Mouse (Mus musculus): ENCODE measurements around the gene Cyld. TPM values are rescaled to one million over a fixed set of nuclear protein-coding genes. Genes with fewer than 3 reads are reported as not detected.
"Not testable (repeated sequence)": the region's sequence is repeated elsewhere in the genome, so short reads cannot be mapped to it uniquely, and the experiment has no call there.

The Cyld gene
- total RNA-seq, 2 experiments from 2014 or later: 73.8 to 85.9 TPM

DNA sequence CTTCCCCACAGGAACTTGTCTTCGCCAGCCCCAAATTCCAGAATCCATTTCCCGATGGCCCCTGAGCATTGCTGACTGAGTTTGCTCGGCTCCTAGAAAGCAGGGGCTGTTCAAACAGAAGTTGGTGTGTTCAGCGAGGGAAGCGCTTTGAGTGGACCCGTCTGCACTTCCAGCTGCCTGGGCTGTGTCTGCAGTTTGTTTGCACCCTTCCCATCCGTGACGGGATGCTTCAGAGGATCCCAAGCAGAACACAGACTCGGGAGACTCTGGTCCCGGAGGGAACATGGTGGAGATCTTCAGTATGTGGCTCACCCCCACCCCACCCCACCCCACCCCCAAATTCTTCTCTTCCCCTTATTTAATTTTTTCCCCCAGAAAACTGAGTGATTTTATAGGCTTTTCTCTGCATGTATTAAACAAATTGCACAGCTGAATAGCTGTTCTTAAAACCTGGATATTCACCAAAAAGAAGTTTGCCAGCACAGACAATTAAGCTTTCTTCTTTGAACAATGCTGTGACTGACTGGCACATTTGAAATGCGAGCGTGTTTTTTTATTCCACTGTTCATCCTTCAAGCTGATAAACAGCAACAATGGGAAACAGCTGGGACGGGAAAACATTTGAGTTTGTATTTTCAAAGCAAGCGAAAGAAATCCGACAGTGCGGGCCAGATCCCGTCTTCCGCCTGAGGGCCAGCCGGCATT is 77.9 kb downstream of the Cyld start:
- DNase-seq (ENCODE audit: low spot score in 2 of 2): no peak
- intact Hi-C loops (cut with DNase I): no loop called here

DNA sequence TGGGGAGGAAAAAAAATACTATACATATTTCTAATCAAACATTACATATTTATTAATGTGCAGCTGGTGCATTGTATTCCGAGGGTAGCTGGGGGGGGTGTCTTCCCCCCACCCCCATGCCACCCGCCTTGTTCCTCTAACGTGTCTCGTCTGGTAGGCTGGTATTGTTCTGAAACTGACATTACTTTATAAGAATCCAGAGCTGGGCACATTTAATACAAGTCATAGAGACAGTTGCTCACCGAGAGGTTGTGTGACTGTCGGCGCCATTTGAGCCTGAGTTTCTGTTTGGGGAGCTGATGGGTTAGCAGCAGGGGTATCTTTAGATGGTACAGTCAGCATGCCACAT is 78.4 kb downstream of the Cyld start:
- DNase-seq (ENCODE audit: low spot score in 2 of 2): no peak
- intact Hi-C loops (cut with DNase I): no loop called here

DNA sequence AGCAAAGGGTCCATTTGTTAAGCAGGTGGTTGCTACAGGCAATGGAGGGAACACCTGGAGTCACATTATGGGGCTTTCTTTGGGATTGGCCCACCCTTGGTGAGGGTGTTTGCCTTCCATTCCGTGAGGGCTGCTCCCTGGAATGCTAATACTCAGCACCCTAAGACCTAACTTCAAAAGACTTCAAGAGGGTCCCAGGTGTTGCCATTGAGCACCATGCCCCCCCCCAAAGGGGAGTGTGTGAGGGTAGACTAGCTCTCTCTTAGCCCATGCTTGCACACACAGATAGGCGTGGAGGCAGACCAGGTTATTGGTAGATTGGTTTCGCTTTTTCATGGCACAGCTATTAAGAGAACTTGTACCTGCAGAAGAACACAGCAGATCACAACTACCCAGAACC is 83.3 kb downstream of the Cyld start:
- intact Hi-C loops (cut with DNase I): no loop called here
- DNase-seq (ENCODE audit: low spot score in 2 of 2): no peak

DNA sequence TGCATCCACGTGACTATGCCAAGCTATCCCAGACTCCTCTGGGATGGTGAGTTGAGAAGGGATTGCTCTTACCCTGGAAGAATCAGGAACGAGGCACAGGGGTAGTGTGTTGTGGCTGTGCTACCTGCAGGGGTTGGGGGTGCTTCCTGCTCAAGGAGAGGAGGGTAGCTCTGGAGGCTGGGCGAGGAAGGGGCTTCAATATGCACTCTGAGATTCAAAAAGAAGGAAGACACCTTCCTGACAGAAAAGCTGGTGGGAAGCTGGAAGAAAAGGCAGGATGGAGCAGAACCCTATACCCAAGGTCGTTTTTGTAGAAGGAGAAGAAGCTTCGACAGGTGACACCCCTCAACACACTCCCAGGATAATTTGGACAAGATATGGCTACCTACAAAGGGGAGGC is 84.5 kb downstream of the Cyld start:
- no peak for DNase-seq (ENCODE audit: low spot score in 2 of 2)
- intact Hi-C loops (cut with DNase I): no loop called here

DNA sequence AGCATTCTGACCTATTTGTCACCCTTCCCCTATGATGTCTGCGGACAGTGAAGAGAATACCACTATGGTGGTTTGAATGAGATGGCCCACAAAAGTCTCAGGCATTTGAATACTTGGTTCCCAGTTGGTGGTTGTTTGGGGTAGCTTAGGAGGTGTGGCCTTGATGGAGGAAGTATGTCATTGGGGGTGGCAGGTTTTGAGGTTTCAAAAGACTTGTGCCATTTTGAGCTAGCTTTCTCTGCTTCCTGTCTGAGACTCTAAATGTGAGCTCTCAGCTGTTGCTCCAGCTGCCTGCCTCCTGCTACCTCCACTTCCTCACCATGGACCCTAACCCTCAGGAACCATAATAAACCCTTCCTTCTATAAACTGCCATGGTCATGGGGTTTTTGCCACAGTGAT is 86.9 kb downstream of the Cyld start:
- intact Hi-C loops (cut with DNase I): no loop called here
- DNase-seq (ENCODE audit: low spot score in 2 of 2): no peak

DNA sequence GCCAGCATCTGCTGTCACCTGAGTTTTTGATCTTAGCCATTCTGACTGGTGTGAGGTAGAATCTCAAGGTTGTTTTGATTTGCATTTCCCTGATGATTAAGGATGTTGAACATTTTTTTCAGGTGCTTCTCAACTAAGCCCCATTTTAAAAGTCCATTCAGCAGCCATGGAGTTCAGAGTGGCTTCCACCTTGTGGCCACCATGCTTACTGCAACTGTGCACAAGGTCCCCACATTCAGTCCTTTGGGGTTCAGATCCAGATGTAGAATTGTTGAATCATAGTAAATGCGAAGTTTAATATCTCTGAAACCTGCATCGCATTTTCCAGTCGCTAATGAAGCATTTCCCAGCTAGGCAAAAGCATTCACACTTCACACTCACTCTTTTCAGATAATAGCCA is 91.5 kb downstream of the Cyld start:
- DNase-seq (ENCODE audit: low spot score in 2 of 2); intact Hi-C loops (cut with DNase I): not testable (repeated sequence)

DNA sequence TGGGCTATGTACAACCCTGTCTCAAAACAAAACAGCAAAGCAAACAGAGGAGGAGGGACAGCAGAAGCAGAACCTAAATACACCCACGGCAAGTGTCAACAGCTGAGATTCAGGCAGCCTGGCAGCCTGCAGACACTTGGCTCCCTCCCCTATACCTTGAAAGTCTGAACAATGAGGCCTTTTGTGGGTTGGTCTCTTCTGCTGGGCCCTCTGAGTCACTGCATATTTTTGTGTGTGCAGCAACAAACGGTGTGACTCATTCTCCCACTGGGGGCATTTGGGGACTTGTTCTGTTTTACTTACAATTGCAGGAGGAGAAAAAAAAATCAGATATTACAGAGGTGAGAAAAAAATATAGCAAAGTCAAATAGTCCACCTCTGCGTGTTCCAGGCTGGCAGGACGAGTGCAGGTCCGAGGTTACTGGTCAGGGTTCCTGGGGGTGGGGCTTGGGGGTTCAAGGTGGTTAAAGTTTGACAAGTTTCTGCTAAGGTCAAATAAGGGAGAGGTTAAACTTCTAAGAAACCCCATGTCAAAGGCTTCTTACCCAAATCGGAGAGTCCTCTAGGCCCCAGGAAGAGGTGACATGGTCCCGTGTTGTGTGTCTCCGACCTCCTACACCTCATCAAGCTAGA is 96.0 kb downstream of the Cyld start:
- peak; percentile 31 to 78 for DNase-seq (ENCODE audit: low spot score in 2 of 2)
- intact Hi-C loops (cut with DNase I): loop anchor here (10.0 kb wide), 2 partner anchors 782 to 992 kb away; no protein-coding TSS in a partner anchor

DNA sequence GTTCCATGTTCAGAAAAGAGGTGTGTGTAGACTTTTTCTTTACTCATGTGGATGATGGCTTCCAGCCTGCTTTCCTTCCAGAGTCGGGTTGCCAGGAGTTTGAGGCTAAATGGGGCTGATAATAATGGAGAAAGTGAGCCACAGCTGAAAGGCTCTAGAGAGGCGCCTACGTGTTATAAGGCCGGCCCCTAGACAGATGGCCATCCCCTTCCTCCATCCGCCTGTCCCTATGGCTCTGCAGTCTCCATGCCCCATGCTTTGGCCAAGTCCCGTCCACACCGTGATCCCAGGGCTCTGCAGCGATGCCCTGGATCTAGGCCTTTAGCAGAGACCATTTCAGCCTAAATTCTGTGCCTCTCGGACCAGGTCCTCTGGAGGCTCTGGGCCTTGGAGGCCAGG is 96.5 kb downstream of the Cyld start:
- no peak for DNase-seq (ENCODE audit: low spot score in 2 of 2)
- intact Hi-C loops (cut with DNase I): loop anchor here (10.0 kb wide), 2 partner anchors 781 to 991 kb away; no protein-coding TSS in a partner anchor

DNA sequence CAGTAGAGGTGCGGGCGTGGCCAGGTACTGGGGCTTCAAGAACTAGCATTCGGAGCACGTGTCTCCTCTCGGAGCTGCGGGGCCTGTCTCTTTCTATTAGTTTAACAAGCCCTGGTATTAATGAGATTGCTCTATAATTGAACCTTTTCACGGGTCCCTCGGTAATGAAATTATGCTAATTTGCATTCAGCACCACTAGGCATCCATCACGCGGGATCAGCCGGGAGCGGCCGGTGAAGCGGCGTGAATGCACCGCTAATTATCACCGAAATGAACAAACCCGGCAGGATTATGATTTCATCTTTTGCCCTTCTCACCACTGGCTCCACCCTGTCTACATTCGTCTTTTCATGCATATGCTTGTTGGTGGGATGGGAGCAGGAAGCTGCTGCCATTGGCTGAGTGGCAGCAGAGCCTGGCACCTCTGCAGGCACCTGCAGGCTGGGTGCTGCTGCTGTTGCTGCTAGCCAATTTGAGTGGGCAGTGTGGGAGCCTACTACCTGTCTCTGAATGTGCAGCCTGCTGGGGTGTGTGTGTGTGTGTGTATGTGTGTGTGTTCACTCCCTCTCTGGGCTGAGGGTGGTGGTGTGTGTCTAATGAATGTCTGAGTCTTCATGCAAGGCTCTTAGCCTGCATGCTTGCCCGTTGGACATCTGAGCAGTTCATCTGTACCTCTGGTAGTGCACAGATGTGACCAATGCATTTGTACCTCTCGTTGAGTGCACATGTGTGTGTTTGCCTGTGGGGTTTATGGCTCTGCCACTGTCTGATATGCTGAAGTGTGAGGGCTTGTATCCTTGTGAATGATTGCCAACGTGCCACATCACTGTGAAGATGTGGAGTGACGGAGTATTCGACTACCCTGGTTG is 97.2 kb downstream of the Cyld start:
- intact Hi-C loops (cut with DNase I): loop anchor here (10.0 kb wide), 2 partner anchors 781 to 991 kb away; no protein-coding TSS in a partner anchor
- peak in 1 of 2 experiments; percentile 44 for DNase-seq (ENCODE audit: low spot score in 2 of 2)

DNA sequence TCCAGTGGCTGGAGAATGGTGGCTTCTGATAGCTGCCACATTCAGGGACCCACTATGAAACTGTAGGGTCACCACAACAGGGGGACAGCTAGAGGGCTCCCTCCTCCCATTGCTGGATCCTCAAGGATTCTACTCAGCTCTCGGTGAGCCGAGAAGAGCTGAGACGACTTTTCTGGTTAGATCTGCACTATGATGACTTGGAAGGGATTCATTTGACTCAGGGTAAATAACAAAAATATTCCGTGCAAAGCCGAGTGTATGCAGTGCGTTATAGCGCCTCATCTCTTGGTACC is 97.7 kb downstream of the Cyld start:
- DNase-seq (ENCODE audit: low spot score in 2 of 2): peak; percentile 20 to 22
- intact Hi-C loops (cut with DNase I): loop anchor here (10.0 kb wide), 2 partner anchors 780 to 990 kb away; no protein-coding TSS in a partner anchor

DNA sequence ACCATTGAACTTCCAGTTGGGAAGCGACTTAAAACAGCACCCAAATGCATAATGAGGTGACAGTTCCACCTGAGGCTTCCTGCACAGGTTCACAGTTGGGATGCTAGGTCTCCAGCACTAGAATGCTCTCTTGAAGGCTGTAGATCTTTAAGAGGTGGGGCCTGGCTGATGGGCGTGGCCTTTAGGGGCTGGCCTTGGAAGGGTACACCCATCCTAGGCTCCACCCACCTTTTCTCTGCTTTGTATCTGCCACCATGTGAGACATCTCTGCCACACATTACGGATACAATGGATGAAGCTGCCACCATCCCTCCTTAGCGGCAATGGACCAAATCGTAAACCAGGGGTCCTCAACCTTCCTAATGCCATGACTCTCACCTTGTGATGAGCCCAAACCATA is 99.1 kb downstream of the Cyld start:
- DNase-seq (ENCODE audit: low spot score in 2 of 2): no peak
- intact Hi-C loops (cut with DNase I): loop anchor here (10.0 kb wide), 2 partner anchors 779 to 989 kb away; no protein-coding TSS in a partner anchor

DNA sequence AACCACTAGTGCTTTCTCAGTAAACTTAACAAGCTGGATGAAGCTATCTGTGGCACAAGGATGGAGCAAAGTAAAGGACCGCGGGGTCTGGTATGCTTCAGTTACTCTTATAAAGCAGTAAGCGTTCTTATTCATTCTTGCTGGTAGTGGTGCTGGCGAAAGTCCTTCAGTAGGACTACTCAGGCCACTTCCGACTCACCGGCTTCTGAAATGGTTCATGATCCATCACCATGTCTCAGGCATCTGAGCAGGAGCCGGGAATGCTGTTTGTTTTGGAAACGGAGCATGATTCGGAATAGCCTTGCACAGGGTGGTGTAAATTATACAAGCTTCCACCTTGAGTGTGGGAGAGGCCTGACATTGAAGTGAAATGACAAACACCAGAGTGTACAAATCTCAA is 99.8 kb downstream of the Cyld start:
- intact Hi-C loops (cut with DNase I): loop anchor here (10.0 kb wide), 2 partner anchors 778 to 988 kb away; no protein-coding TSS in a partner anchor

More for the DNA sequence above, 99.8 kb downstream of the Cyld start:
- no peak for DNase-seq (ENCODE audit: low spot score in 2 of 2)

Other genes starting within 250 kb of the Cyld start
- 10 to 100 TPM; 19.7 to 25.5 TPM for gene Nkd1, start 175.7 kb upstream of the Cyld start, total RNA-seq (2021)
- 1 to 10 TPM; 1.8 to 2.0 TPM for gene Snx20, start 60.9 kb upstream of the Cyld start, total RNA-seq (2021)
- gene Nod2, start 49.7 kb upstream of the Cyld start, total RNA-seq (2021): under 1 TPM; 0.51 to 0.53 TPM

Measured in left cerebral cortex, postnatal 14 days (tissue).